In the genomic region with DNA sequence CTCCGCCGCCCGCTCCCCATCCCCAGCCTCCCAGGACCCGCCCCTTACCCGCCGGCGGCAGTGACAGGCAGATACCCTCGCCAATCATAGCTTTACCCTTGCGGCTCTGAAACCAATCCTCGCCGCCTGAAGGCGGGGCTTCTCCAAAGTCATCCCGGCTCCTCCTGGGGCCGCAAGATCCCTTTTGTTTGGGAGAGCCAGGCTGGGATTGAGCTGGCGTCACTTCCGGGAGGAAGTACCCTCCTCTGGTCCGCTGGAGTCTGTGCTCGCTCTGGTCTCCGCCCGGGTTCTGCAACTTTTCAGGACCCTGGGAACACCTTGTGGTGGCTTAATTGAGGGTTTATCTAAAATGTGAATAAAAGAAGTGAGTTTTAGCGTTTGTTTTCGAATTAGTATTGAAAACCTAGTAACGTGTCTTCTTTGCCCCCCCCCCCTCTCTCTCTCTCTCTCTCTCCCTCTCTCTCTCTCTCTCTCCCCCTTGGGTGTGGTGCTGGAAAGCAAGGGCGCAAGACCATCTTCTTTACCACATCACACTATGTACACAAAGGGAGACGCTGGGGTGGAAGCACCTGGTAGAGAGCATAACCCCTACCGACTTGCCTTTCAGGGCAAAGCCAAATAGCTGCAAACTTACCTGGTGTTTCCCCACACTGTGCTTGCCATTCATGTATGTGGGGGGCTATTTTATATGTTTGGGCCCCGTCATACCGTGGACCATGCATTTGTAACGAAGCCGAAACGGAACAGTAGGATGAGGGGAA, we compare ENCODE assay signal across 8 mouse cellular contexts. TPM values are rescaled to one million over a fixed set of nuclear protein-coding genes. Genes with fewer than 3 reads are reported as not detected.
DNase-seq lines count a peak whose midpoint lies in the region; ATAC-seq and TF ChIP-seq lines count a peak whose summit lies in the region.

Cttnbp2nl (minus strand) TSS at position 210 of the 761 bp plus-strand sequence.

- H3K27ac ChIP-seq in brown adipose tissue, adult 24 weeks (replicated peaks; ENCODE audit: low read depth, low read length): peak within 1 kb of the TSS; percentile 92
- peak within 1 kb of the TSS; percentile 92 for H3K27ac ChIP-seq in forebrain, embryonic 12.5 days
- H3K27ac ChIP-seq in heart, postnatal 0 days (ENCODE audit: low read depth): peak within 1 kb of the TSS; percentile 94
- H3K27ac ChIP-seq in liver, embryonic 16.5 days (ENCODE audit: low read length): no peak within 1 kb of the TSS
- peak within 1 kb of the TSS; percentile 94 for H3K27ac ChIP-seq in neural tube, embryonic 13.5 days (replicated peaks)

- H3K4me1 ChIP-seq in brown adipose tissue, adult 24 weeks (ENCODE audit: control insufficient read depth, insufficient read depth, insufficient read length, low read length): peaks cover 20% of the 10 kb centered on the region
- H3K4me1 ChIP-seq in forebrain, embryonic 12.5 days: peaks cover 28% of the 10 kb centered on the region
- H3K4me1 ChIP-seq in heart, postnatal 0 days (ENCODE audit: control insufficient read depth, insufficient read depth): peaks cover 37% of the 10 kb centered on the region
- H3K4me1 ChIP-seq in liver, embryonic 16.5 days (ENCODE audit: control insufficient read depth, low read depth, low read length): peaks cover 3% of the 10 kb centered on the region
- H3K4me1 ChIP-seq in neural tube, embryonic 13.5 days (replicated peaks): peaks cover 42% of the 10 kb centered on the region

- no peaks in the 10 kb centered on the region for H3K36me3 ChIP-seq in forebrain, embryonic 12.5 days (replicated peaks)
- no peaks in the 10 kb centered on the region for H3K36me3 ChIP-seq in heart, postnatal 0 days (replicated peaks; ENCODE audit: control insufficient read depth, insufficient read depth, low read length)
- no peaks in the 10 kb centered on the region for H3K36me3 ChIP-seq in liver, embryonic 16.5 days (ENCODE audit: control insufficient read depth, insufficient read depth)
- H3K36me3 ChIP-seq in neural tube, embryonic 13.5 days: no peaks in the 10 kb centered on the region

- H3K9ac ChIP-seq in forebrain, embryonic 12.5 days: peak within 1 kb of the TSS; percentile 84
- H3K9ac ChIP-seq in heart, postnatal 0 days (replicated peaks; ENCODE audit: low read depth, low read length): peak within 1 kb of the TSS; percentile 87
- H3K9ac ChIP-seq in liver, embryonic 16.5 days (ENCODE audit: low read depth, low read length): peak within 1 kb of the TSS; percentile 16; the same call in 1 of the 2 replicates
- peak within 1 kb of the TSS; percentile 96 for H3K9ac ChIP-seq in neural tube, embryonic 13.5 days

- TF ChIP-seq CTCF in heart, postnatal 0 days (IDR thresholded peaks at IDR 0.05; ENCODE audit: low read depth): no peak

- peak; percentile 91 for ATAC-seq in CD4-positive, CD25-positive, alpha-beta regulatory T cell, adult 4 months
- ATAC-seq in forebrain, embryonic 12.5 days (ENCODE audit: low FRiP score): peak; percentile 99
- peak; percentile 93 for ATAC-seq in heart, postnatal 0 days (ENCODE audit: insufficient read depth, low read depth)
- peak; percentile 90 for ATAC-seq in liver, embryonic 16.5 days (ENCODE audit: low read depth)
- peak; percentile 99 for ATAC-seq in neural tube, embryonic 13.5 days (ENCODE audit: low read depth)

- peak within 1 kb of the TSS; percentile 94 for H3K4me3 ChIP-seq in brown adipose tissue, adult 24 weeks (ENCODE audit: insufficient read depth, low read depth, low read length)
- H3K4me3 ChIP-seq in forebrain, embryonic 12.5 days (replicated peaks): peak within 1 kb of the TSS; percentile 78
- H3K4me3 ChIP-seq in heart, postnatal 0 days (ENCODE audit: low read depth, low read length): peak within 1 kb of the TSS; percentile 74
- H3K4me3 ChIP-seq in liver, embryonic 16.5 days (ENCODE audit: low read depth, low read length): peak within 1 kb of the TSS; percentile 64
- H3K4me3 ChIP-seq in neural tube, embryonic 13.5 days: peak within 1 kb of the TSS; percentile 91

- DNase-seq in heart, postnatal 0 days (ENCODE audit: low spot score): peak; percentile 98
- DNase-seq in kidney, postnatal 4 days: peak; percentile 99
- DNase-seq in testis, postnatal 10 days (ENCODE audit: low spot score): peak; percentile 99

- 3% methylated on average over 29 of the region's 31 CpGs for WGBS in forebrain, embryonic 12.5 days
- WGBS in heart, postnatal 0 days: 1% methylated on average over 31 of the region's 31 CpGs
- 1% methylated on average over 30 of the region's 31 CpGs for WGBS in liver, embryonic 16.5 days (ENCODE audit: insufficient replicate concordance)
- WGBS in neural tube, embryonic 13.5 days: 2% methylated on average over 30 of the region's 31 CpGs

- peak; percentile 25; the same call in 1 of the 2 replicates for TF ChIP-seq EP300 in heart, postnatal 0 days (IDR thresholded peaks at IDR 0.05; ENCODE audit: low read depth)

- H3K4me2 ChIP-seq in forebrain, embryonic 12.5 days: peak within 1 kb of the TSS; percentile 79
- peak within 1 kb of the TSS; percentile 83 for H3K4me2 ChIP-seq in heart, postnatal 0 days (ENCODE audit: low read depth, low read length)
- peak within 1 kb of the TSS; percentile 51 for H3K4me2 ChIP-seq in liver, embryonic 16.5 days (ENCODE audit: low read depth, low read length)
- peak within 1 kb of the TSS; percentile 65 for H3K4me2 ChIP-seq in neural tube, embryonic 13.5 days

- no peaks in the 10 kb centered on the region for H3K9me3 ChIP-seq in forebrain, embryonic 12.5 days
- H3K9me3 ChIP-seq in heart, postnatal 0 days (replicated peaks; ENCODE audit: control insufficient read depth, low read length): no peaks in the 10 kb centered on the region
- no peaks in the 10 kb centered on the region for H3K9me3 ChIP-seq in liver, embryonic 16.5 days (replicated peaks; ENCODE audit: control insufficient read depth, low read length)
- no peaks in the 10 kb centered on the region for H3K9me3 ChIP-seq in neural tube, embryonic 13.5 days

- H3K27me3 ChIP-seq in forebrain, embryonic 12.5 days: no peaks in the 10 kb centered on the region
- H3K27me3 ChIP-seq in heart, postnatal 0 days (ENCODE audit: control insufficient read depth, insufficient read depth, low read length): no peaks in the 10 kb centered on the region
- H3K27me3 ChIP-seq in liver, embryonic 16.5 days (ENCODE audit: control insufficient read depth, insufficient read depth, low read depth, low read length): peaks cover 36% of the 10 kb centered on the region
- H3K27me3 ChIP-seq in neural tube, embryonic 13.5 days: no peaks in the 10 kb centered on the region

RNA-seq across cellular contexts. Expression of gene Cttnbp2nl, which starts in this region (rescaled TPM):
- polyA plus RNA-seq in CD4-positive, CD25-positive, alpha-beta regulatory T cell, adult 4 months (2017; shearing (Covaris generic)): under 1 TPM in 1 of 2 experiments, not detected in 1; 0.15 TPM
- 6.3 and 10.6 TPM in 2 replicates for polyA plus RNA-seq in brown adipose tissue, adult 24 weeks (2012; ENCODE audit: insufficient read depth, insufficient read length, missing spikeins)
- 53.1 and 65.8 TPM in 2 replicates for polyA plus RNA-seq in forebrain, embryonic 12.5 days (2016; fragmentation: Nextera tagmentation; extraction: Ambion mirVana)
- 8.9 and 15.0 TPM in 2 replicates for total RNA-seq in heart, postnatal 0 days (2014; rRNA removed; ENCODE audit: low replicate concordance)
- 12.6 and 13.5 TPM in 2 replicates for polyA plus RNA-seq in heart, postnatal 0 days (2015; fragmentation: Nextera tagmentation; extraction: Ambion mirVana)
- polyA plus RNA-seq in liver, embryonic 16.5 days (2015; fragmentation: Nextera tagmentation; extraction: Ambion mirVana): 2.1 and 3.3 TPM in 2 replicates
- 52.8 and 59.4 TPM in 2 replicates for polyA plus RNA-seq in neural tube, embryonic 13.5 days (2015; fragmentation: Nextera tagmentation; extraction: Ambion mirVana)

Comparison
In these comparisons a context has a peak if more than half of its experiments do, and no peak if none do; other contexts are left out.
1. Peak in ATAC-seq in CD4-positive, CD25-positive, alpha-beta regulatory T cell, adult 4 months; RNA of the gene not detected or under 1 TPM.
2. H3K9ac ChIP-seq: peak in every context shown above with its lines; median percentile 96 in neural tube, embryonic 13.5 days; 87 in heart, postnatal 0 days; 84 in forebrain, embryonic 12.5 days; 16 in liver, embryonic 16.5 days.